Mouse (Mus musculus): ENCODE data around the gene Mvb12a.
A peak's percentile ranks its signal among the peaks of the same experiment; 100 is the strongest.

- peak; percentile 87 for TF ChIP-seq CTCF (IDR thresholded peaks at IDR 0.05; ENCODE audit: low read depth, low read length)
- TF ChIP-seq TAL1 (conservative IDR thresholded peaks at IDR 0.05; ENCODE audit: low read depth, low read length) = no peak
- TF ChIP-seq GATA1 (IDR thresholded peaks at IDR 0.05; ENCODE audit: borderline replicate concordance, low read length) = no peak
- no peak for TF ChIP-seq POLR2AphosphoS5 (IDR thresholded peaks at IDR 0.05; ENCODE audit: insufficient replicate concordance, low read depth, low read length)
These were observed 21.1 kb upstream of the Mvb12a start for GRCm38 (mm10) chr8:71521634-71522033.
